ENCODE assay signal across 15 mouse cellular contexts in genomic region chr17:44249544-44249943, GRCm38 (mm10).
"Had no signal": no experiment of that assay in that cellular context is flagged by ENCODE, and none has a peak within 500 bp of the region (broad histone marks: within the 10 kb centered on the region; RNA-seq: fewer than 3 reads in every experiment).

No protein-coding gene starts in this region.

- H3K4me1 ChIP-seq: liver, embryonic 12.5 days; liver, embryonic 15.5 days; lung, embryonic 15.5 days had no signal

- H3K36me3 ChIP-seq: limb, embryonic 10.5 days; limb, embryonic 13.5 days; liver, embryonic 12.5 days; liver, embryonic 15.5 days; lung, embryonic 15.5 days had no signal

- ATAC-seq: liver, embryonic 12.5 days had no signal

- DNase-seq: kidney, postnatal 14 days; kidney, postnatal 4 days; layer of hippocampus, adult 9-11 months; liver; lung, postnatal 4 days; midbrain, embryonic 14.5 days; thymus, adult 18-20 months; thymus, postnatal 36 days had no signal

- H3K9me3 ChIP-seq: limb, embryonic 10.5 days; liver, embryonic 12.5 days; liver, embryonic 15.5 days; lung, embryonic 15.5 days had no signal

- H3K4me3 ChIP-seq: layer of hippocampus, adult 2 months; limb, embryonic 10.5 days; limb, embryonic 13.5 days; liver, embryonic 12.5 days; liver, embryonic 15.5 days; lung, embryonic 15.5 days had no signal

- H3K27me3 ChIP-seq: liver, embryonic 15.5 days had no signal

- H3K9ac ChIP-seq: limb, embryonic 13.5 days; liver, embryonic 12.5 days; liver, embryonic 15.5 days; lung, embryonic 15.5 days had no signal

- H3K27ac ChIP-seq: layer of hippocampus, adult 2 months; limb, embryonic 10.5 days; limb, embryonic 13.5 days; liver, embryonic 12.5 days; liver, embryonic 15.5 days; lung, embryonic 15.5 days had no signal

- H3K4me2 ChIP-seq: limb, embryonic 13.5 days; liver, embryonic 12.5 days; liver, embryonic 15.5 days; lung, embryonic 15.5 days; midbrain, embryonic 11.5 days had no signal
